Mouse (Mus musculus): Measurements from ENCODE around the gene Endog. TPM values are rescaled to one million over a fixed set of nuclear protein-coding genes. Genes with fewer than 3 reads are reported as not detected.
"Not testable (repeated sequence)": the region's sequence is repeated elsewhere in the genome, so short reads cannot be mapped to it uniquely, and the experiment has no call there.

Endog gene
- polyA plus RNA-seq (2015; fragmentation: Nextera tagmentation; extraction: Ambion mirVana), result 14.2 and 15.6 TPM in 2 replicates

- peaks cover 42% of the 10 kb centered on the region for H3K36me3 ChIP-seq
- WGBS (ENCODE audit: insufficient replicate concordance), result under 1% methylated on average over 75 of the region's 75 CpGs
- H3K4me3 ChIP-seq (replicated peaks), result peak within 1 kb of the TSS; percentile 71
- H3K9ac ChIP-seq, result peak within 1 kb of the TSS; percentile 72
- peak within 1 kb of the TSS; percentile 86 for H3K4me2 ChIP-seq
- DNase-seq (peak; percentile 67), ATAC-seq (ENCODE audit: low read depth) (peak; percentile 91)
- peak within 1 kb of the TSS; percentile 73 for H3K27ac ChIP-seq
- peaks cover 13% of the 10 kb centered on the region for H3K9me3 ChIP-seq (replicated peaks)
- peaks cover 24% of the 10 kb centered on the region for H3K4me1 ChIP-seq (replicated peaks)
- H3K27me3 ChIP-seq, result no peaks in the 10 kb centered on the region
These were observed at the start of gene Endog for GRCm38 (mm10) chr2:30171371-30171996. Endog (plus strand) TSS chr2:30171493.

- no peak overlapping the region for H3K27ac ChIP-seq
- H3K27me3 ChIP-seq, result no peaks in the 10 kb centered on the region
- no peak overlapping the region for H3K9ac ChIP-seq
- 75% methylated on average over 5 of the region's 5 CpGs for WGBS (ENCODE audit: insufficient replicate concordance)
- H3K36me3 ChIP-seq, result 0 out of 2 replicates have a peak, but pooled peaks cover 2% of the 10 kb centered on the region
- peaks cover 28% of the 10 kb centered on the region for H3K4me1 ChIP-seq (replicated peaks)
- H3K9me3 ChIP-seq (replicated peaks), result no peaks in the 10 kb centered on the region
- no peak for DNase-seq
- no peak for ATAC-seq (ENCODE audit: low read depth)
- H3K4me2 ChIP-seq, result peak overlapping the region; percentile 95; the same call in 1 of the 2 replicates
- no peak overlapping the region for H3K4me3 ChIP-seq (replicated peaks)
These were observed 48.5 kb upstream of the Endog start for GRCm38 (mm10) chr2:30122766-30123165.

- 2% methylated on average over 44 of the region's 44 CpGs for WGBS (ENCODE audit: insufficient replicate concordance)
These were observed 47.4 kb upstream of the Endog start for GRCm38 (mm10) chr2:30123729-30124471.

GRCm38 (mm10) chr2:30124472-30125274, 46.6 kb upstream of the Endog start, which contains the start of gene Zer1:
Zer1 (minus strand) TSS chr2:30124585.
- H3K27me3 ChIP-seq, result no peaks in the 10 kb centered on the region
- H3K27ac ChIP-seq, result peak within 1 kb of the TSS; percentile 92
- peak; percentile 88 for DNase-seq
- H3K4me3 ChIP-seq (replicated peaks), result peak within 1 kb of the TSS; percentile 91
- peak within 1 kb of the TSS; percentile 89 for H3K9ac ChIP-seq
- peaks cover 30% of the 10 kb centered on the region for H3K4me1 ChIP-seq (replicated peaks)
- H3K9me3 ChIP-seq (replicated peaks), result no peaks in the 10 kb centered on the region
- ATAC-seq (ENCODE audit: low read depth), result peak; percentile 98
- peak within 1 kb of the TSS; percentile 95 for H3K4me2 ChIP-seq
- 0 out of 2 replicates have a peak, but pooled peaks cover 2% of the 10 kb centered on the region for H3K36me3 ChIP-seq
- WGBS (ENCODE audit: insufficient replicate concordance), result 11% methylated on average over 31 of the region's 31 CpGs

More at GRCm38 (mm10) chr2:30123729-30124471, 47.4 kb upstream of the Endog start:
- 0 out of 2 replicates have a peak, but pooled peaks cover 2% of the 10 kb centered on the region for H3K36me3 ChIP-seq
- H3K27ac ChIP-seq, result peak overlapping the region; percentile 92
- no peaks in the 10 kb centered on the region for H3K9me3 ChIP-seq (replicated peaks)
- H3K4me1 ChIP-seq (replicated peaks), result peaks cover 28% of the 10 kb centered on the region
- H3K27me3 ChIP-seq, result no peaks in the 10 kb centered on the region
- peak overlapping the region; percentile 91 for H3K4me3 ChIP-seq (replicated peaks)
- H3K9ac ChIP-seq, result peak overlapping the region; percentile 89
- no peak for DNase-seq
- ATAC-seq (ENCODE audit: low read depth), result no peak; the same call in none of the 2 replicates
- H3K4me2 ChIP-seq, result peak overlapping the region; percentile 95

DNA sequence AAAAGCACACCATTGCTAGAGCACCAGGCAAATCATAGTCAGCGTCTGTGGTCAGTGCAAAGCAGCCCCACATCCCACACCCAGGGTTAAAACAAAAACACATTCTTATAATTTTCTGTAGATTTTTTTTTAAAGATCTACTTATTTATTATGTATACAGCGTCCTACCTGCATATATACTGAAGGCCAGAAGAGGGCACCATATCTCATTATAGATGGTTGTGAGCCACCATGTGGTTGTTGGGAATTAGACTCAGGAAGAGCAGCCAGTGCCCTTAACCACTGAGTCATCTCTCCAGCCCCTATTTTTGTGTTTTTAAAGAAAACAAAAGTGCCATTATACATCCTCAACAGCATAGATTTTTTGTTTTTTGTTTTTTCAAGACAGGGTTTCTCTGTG, 42.5 kb upstream of the Endog start:
- ATAC-seq (ENCODE audit: low read depth), result no peak
- DNase-seq, result no peak

GRCm38 (mm10) chr2:30130156-30130555, 41.1 kb upstream of the Endog start:
- no peak for ATAC-seq (ENCODE audit: low read depth)
- H3K36me3 ChIP-seq, result no peaks in the 10 kb centered on the region
- no peak overlapping the region for H3K9ac ChIP-seq
- no peak for DNase-seq
- H3K27ac ChIP-seq, result no peak overlapping the region
- peaks cover 34% of the 10 kb centered on the region for H3K4me1 ChIP-seq (replicated peaks)
- no peak overlapping the region for H3K4me2 ChIP-seq
- no peaks in the 10 kb centered on the region for H3K27me3 ChIP-seq
- WGBS (ENCODE audit: insufficient replicate concordance), result 75% methylated on average over 4 of the region's 4 CpGs
- no peaks in the 10 kb centered on the region for H3K9me3 ChIP-seq (replicated peaks)
- no peak overlapping the region for H3K4me3 ChIP-seq (replicated peaks)

More for the DNA sequence above, 42.5 kb upstream of the Endog start:
- Histone ChIP-seq H3K36me3 (no peaks in the 10 kb centered on the region), H3K27me3 (no peaks in the 10 kb centered on the region), H3K9me3 (replicated peaks) (no peaks in the 10 kb centered on the region), H3K4me1 (replicated peaks) (peaks cover 30% of the 10 kb centered on the region), H3K4me3 (replicated peaks) (no peak overlapping the region), H3K27ac (no peak overlapping the region), H3K9ac (no peak overlapping the region), H3K4me2 (no peak overlapping the region)
- WGBS (ENCODE audit: insufficient replicate concordance), result 28% methylated on average over 2 of the region's 2 CpGs

GRCm38 (mm10) chr2:30131240-30131639, 40.1 kb upstream of the Endog start:
- 58% methylated on average over 5 of the region's 5 CpGs for WGBS (ENCODE audit: insufficient replicate concordance)
- not testable (repeated sequence) for H3K4me3 ChIP-seq (replicated peaks); H3K27me3 ChIP-seq; H3K4me2 ChIP-seq; H3K9ac ChIP-seq; H3K36me3 ChIP-seq; H3K9me3 ChIP-seq (replicated peaks); H3K27ac ChIP-seq; ATAC-seq (ENCODE audit: low read depth); DNase-seq
- H3K4me1 ChIP-seq (replicated peaks), result peaks cover 43% of the 10 kb centered on the region

GRCm38 (mm10) chr2:30132801-30133612, 38.3 kb upstream of the Endog start:
- peaks cover 16% of the 10 kb centered on the region for H3K36me3 ChIP-seq
- WGBS (ENCODE audit: insufficient replicate concordance), result 30% methylated on average over 16 of the region's 16 CpGs
- H3K9ac ChIP-seq, result peak overlapping the region; percentile 89
- no peak for DNase-seq
- no peaks in the 10 kb centered on the region for H3K9me3 ChIP-seq (replicated peaks)
- H3K4me3 ChIP-seq (replicated peaks), result peak overlapping the region; percentile 93
- H3K4me1 ChIP-seq (replicated peaks), result peaks cover 53% of the 10 kb centered on the region
- ATAC-seq (ENCODE audit: low read depth), result peak; percentile 29
- peak overlapping the region; percentile 89 for H3K27ac ChIP-seq
- no peaks in the 10 kb centered on the region for H3K27me3 ChIP-seq
- peak overlapping the region; percentile 96 for H3K4me2 ChIP-seq

GRCm38 (mm10) chr2:30133613-30134377, 37.5 kb upstream of the Endog start, which contains the start of gene Tbc1d13:
Tbc1d13 (plus strand) TSS chr2:30133746.
- DNase-seq, result peak; percentile 98
- Histone ChIP-seq H3K4me3 (replicated peaks) (peak within 1 kb of the TSS; percentile 93), H3K4me2 (peak within 1 kb of the TSS; percentile 96), H3K9me3 (replicated peaks) (no peaks in the 10 kb centered on the region), H3K9ac (peak within 1 kb of the TSS; percentile 89), H3K27me3 (no peaks in the 10 kb centered on the region), H3K4me1 (replicated peaks) (peaks cover 53% of the 10 kb centered on the region), H3K27ac (peak within 1 kb of the TSS; percentile 89), H3K36me3 (peaks cover 16% of the 10 kb centered on the region)
- ATAC-seq (ENCODE audit: low read depth), result peak; percentile 94
- WGBS (ENCODE audit: insufficient replicate concordance), result under 1% methylated on average over 46 of the region's 46 CpGs

- Histone ChIP-seq H3K4me1 (replicated peaks) (peaks cover 53% of the 10 kb centered on the region), H3K9me3 (replicated peaks) (no peaks in the 10 kb centered on the region), H3K4me2 (peak overlapping the region; percentile 96), H3K4me3 (replicated peaks) (peak overlapping the region; percentile 93), H3K36me3 (peaks cover 16% of the 10 kb centered on the region), H3K9ac (peak overlapping the region; percentile 89), H3K27me3 (no peaks in the 10 kb centered on the region), H3K27ac (peak overlapping the region; percentile 89)
- ATAC-seq (ENCODE audit: low read depth), result no peak
- no peak for DNase-seq
- 10% methylated on average over 6 of the region's 6 CpGs for WGBS (ENCODE audit: insufficient replicate concordance)
These were observed 36.9 kb upstream of the Endog start for GRCm38 (mm10) chr2:30134378-30134711.
